Mouse (Mus musculus) limb, embryonic 12.5 days (tissue): ENCODE measurements around the gene Klhl2. TPM values are rescaled to one million over a fixed set of nuclear protein-coding genes. Genes with fewer than 3 reads are reported as not detected.

Experiments
- ATAC-seq: fragments of 200-750 bp; cut with Nextera tagmentation; 2 replicates; pipeline ENCODE4 v1.8.0; 2017; ENCODE audit warnings: low read depth, moderate TSS enrichment; ENCODE audit not compliant: insufficient number of reproducible peaks, insufficient read depth, low FRiP score, low TSS enrichment
- H3K27ac ChIP-seq: fragments of 300-500 bp; sonication (generic); 2 replicates; pipeline ENCODE4 v1.5.1; 2016; ENCODE audit warnings: mild to moderate bottlenecking, moderate library complexity
- H3K27me3 ChIP-seq: fragments of 300-500 bp; sonication (generic); 2 replicates; pipeline ENCODE4 v1.6.1; 2016; ENCODE audit warnings: mild to moderate bottlenecking, moderate library complexity
- H3K36me3 ChIP-seq: fragments of 300-500 bp; sonication (generic); 2 replicates; pipeline ENCODE4 v1.6.1; 2016; ENCODE audit warnings: mild to moderate bottlenecking, moderate library complexity
- H3K4me1 ChIP-seq: fragments of 300-500 bp; sonication (generic); replicated peaks from 2 replicates; pipeline ENCODE4 v1.6.1; 2016
- H3K4me2 ChIP-seq: fragments of 300-500 bp; sonication (generic); 2 replicates; pipeline ENCODE4 v1.6.1; 2016; ENCODE audit warnings: mild to moderate bottlenecking, moderate library complexity
- H3K4me3 ChIP-seq: fragments of 300-500 bp; sonication (generic); replicated peaks from 2 replicates; pipeline ENCODE4 v1.5.1; 2016; ENCODE audit warnings: mild to moderate bottlenecking
- H3K9ac ChIP-seq: fragments of 300-500 bp; sonication (generic); replicated peaks from 2 replicates; pipeline ENCODE4 v1.6.1; 2016; ENCODE audit warnings: mild to moderate bottlenecking, moderate library complexity
- H3K9me3 ChIP-seq: fragments of 300-500 bp; sonication (generic); 2 replicates; pipeline ENCODE4 v1.6.1; 2016; ENCODE audit warnings: mild to moderate bottlenecking, moderate library complexity
- WGBS: fragments of 180-500 bp; shearing (Covaris S2); methylation state at CpG from one replicate; pipeline ENCODE4 v1.1.7; 2016; 5-methylcytosine and 5-hydroxymethylcytosine counted together
- polyA plus RNA-seq: library from polyadenylated mRNA; unstranded; fragments of >200 nt; fragmentation: Nextera tagmentation; extraction: Ambion mirVana; gene quantifications from 2 replicates; pipeline ENCODE4 v1.2.1, GENCODE M21; 2016

Gene Klhl2
- polyA plus RNA-seq, 1 experiment from 2014 or later, result 13.3 TPM

DNA sequence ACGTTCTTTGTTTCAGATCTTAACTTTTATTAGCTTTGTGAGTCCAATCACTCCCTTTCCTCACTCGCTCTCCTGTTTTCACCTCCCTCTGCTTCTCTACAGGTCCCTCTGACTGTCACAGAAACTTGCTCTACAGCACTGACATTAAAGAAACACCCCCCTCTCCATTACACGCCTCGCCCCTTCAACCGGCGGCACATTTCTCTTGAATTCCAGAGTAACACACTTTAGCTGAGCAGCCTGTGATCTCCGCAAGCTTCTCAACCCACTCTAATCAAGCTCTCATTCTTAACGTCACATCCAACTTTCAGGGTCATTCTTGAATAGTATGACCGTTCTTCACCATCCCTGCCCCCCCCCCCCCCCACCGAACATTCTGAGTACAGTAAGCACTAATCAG, 52.1 kb downstream of the Klhl2 start:
- Histone ChIP-seq H3K27me3 (no peaks in the 10 kb centered on the region), H3K4me1 (no peaks in the 10 kb centered on the region), H3K4me3 (no peak overlapping the region), H3K4me2 (no peak overlapping the region), H3K9ac (no peak overlapping the region), H3K9me3 (no peaks in the 10 kb centered on the region), H3K27ac (no peak overlapping the region), H3K36me3 (no peaks in the 10 kb centered on the region)
- ATAC-seq, result no peak
- WGBS, result 87% methylated on average over 10 of the region's 10 CpGs

DNA sequence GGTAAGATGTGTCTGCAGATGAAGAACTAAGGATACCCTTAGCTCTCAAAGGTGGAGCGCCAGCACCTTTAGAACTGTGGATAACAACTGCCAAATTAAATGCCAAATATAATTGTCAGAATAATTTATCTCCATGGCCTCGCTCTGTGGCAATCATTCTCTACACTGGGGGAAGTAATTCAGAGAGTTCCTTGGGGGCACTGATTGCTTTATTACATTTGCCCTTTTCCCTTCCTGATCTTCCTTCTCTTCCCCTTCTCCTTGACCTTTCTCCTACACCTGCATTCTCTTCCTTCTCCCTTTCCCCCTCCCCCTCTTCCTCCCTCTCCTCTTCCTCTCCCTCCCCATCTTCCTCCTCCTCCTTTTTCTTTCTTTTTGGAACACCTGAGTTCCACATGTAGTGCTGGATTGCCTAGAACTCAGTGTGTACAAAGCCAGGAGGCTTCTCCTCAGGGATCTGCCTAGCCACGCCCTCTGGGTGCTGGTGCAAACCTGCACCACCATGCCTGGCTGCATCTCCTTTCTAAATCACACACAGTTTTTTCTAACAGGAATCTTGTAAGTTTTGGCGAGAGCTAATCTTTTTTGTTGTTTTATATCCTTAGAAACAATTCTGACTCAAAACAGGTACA, 58.5 kb downstream of the Klhl2 start:
- peaks cover 6% of the 10 kb centered on the region; the same call in 1 of the 2 replicates for H3K4me1 ChIP-seq
- no peaks in the 10 kb centered on the region for H3K36me3 ChIP-seq
- H3K4me2 ChIP-seq, result no peak overlapping the region
- H3K27me3 ChIP-seq, result no peaks in the 10 kb centered on the region
- H3K9me3 ChIP-seq, result no peaks in the 10 kb centered on the region
- WGBS, result 82% methylated on average over 4 of the region's 4 CpGs
- H3K27ac ChIP-seq, result no peak overlapping the region
- H3K9ac ChIP-seq, result no peak overlapping the region
- no peak for ATAC-seq
- no peak overlapping the region for H3K4me3 ChIP-seq

DNA sequence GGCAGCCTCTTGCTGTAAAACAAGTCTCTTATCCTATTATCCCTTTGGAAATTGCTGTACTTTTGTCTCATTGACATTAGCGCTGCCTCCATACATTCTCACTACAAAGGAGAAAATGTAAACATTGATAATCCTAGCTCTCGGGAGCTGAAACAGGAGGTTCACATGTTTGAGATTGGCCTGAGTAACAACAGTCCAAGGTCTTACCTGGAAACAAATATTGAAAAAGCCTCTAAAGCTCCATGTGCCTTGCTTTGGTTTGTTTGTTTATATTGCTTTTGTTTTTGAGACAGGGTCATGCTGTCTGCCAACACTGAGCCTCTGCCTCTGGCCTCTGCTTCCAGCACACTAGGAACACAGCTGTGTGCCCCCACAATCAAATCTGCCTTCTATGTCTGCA, 59.4 kb downstream of the Klhl2 start:
- no peak overlapping the region for H3K9ac ChIP-seq
- H3K4me1 ChIP-seq, result peaks cover 6% of the 10 kb centered on the region; the same call in 1 of the 2 replicates
- H3K36me3 ChIP-seq, result no peaks in the 10 kb centered on the region
- 63% methylated on average over 2 of the region's 2 CpGs for WGBS
- no peak overlapping the region for H3K4me3 ChIP-seq
- no peak for ATAC-seq
- H3K27ac ChIP-seq, result no peak overlapping the region
- no peaks in the 10 kb centered on the region for H3K27me3 ChIP-seq
- no peaks in the 10 kb centered on the region for H3K9me3 ChIP-seq
- H3K4me2 ChIP-seq, result no peak overlapping the region

DNA sequence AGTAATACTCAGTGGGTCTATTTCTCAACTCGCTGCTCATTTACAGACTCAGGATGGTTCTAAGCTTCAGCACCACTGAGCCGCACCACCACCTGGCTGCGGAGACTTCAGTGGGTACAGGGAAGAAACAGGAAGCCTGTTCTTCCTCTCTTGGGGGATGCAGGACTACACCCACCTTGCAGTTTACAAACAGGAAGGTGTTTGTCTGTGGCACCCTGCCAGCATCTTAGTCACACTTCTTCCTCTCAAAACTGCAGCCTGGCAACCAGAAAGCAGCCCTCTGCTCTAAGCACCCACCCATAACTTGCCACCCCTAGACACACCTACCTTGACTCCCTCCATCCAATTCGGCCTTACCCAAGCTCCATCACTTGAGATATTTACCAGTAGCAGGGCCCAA, 61.1 kb downstream of the Klhl2 start:
- 91% methylated on average over 4 of the region's 4 CpGs for WGBS
- Histone ChIP-seq H3K4me3 (no peak overlapping the region), H3K4me2 (no peak overlapping the region), H3K27ac (no peak overlapping the region), H3K27me3 (no peaks in the 10 kb centered on the region), H3K9me3 (no peaks in the 10 kb centered on the region), H3K36me3 (no peaks in the 10 kb centered on the region), H3K4me1 (peaks cover 6% of the 10 kb centered on the region; the same call in 1 of the 2 replicates), H3K9ac (no peak overlapping the region)
- ATAC-seq, result no peak

DNA sequence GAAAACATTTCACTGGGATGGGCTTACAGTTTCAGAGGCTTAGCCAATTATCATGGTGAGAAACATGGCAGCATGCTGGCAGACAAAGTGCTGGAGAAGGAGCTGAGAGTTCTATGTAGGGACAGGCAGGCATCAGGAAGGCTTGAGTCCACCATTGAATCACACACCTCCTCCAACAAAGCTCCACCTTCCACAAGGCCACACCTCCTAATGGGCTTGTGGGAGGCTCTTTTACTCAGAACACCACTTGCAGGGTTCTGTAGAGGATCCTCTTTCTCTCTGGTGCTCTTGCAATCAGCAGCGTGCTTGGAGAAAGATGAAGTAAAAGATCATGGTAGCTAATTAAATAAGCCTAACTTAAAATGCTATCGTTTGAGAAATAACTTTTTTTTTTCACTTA, 63.0 kb downstream of the Klhl2 start:
- no peaks in the 10 kb centered on the region for H3K27me3 ChIP-seq
- H3K4me2 ChIP-seq, result no peak overlapping the region
- no peaks in the 10 kb centered on the region for H3K36me3 ChIP-seq
- H3K27ac ChIP-seq, result no peak overlapping the region
- H3K9me3 ChIP-seq, result no peaks in the 10 kb centered on the region
- H3K4me3 ChIP-seq, result no peak overlapping the region
- WGBS, result 89% methylated on average over 2 of the region's 2 CpGs
- no peak overlapping the region for H3K9ac ChIP-seq
- no peak for ATAC-seq
- peaks cover 9% of the 10 kb centered on the region; the same call in 1 of the 2 replicates for H3K4me1 ChIP-seq

DNA sequence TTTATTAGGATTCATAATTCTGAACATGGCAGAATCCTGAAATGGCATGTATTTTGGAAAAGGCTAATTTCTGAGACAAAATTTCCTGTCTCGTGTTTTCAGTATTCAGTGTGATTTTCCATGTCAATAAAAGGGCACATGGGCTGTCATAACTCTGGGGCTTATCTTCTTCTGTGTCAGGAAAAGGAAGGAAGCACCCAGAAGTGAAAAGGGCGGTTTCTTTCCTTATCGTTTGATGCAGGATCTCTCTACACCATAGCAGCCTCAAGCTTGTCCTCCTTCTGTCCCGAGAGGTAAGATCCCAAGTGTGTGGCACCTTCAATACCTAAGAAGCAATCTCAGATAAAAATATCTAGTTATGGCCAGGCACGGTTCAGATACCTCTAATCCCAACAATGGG, 65.6 kb downstream of the Klhl2 start:
- no peak overlapping the region for H3K4me2 ChIP-seq
- peaks cover 6% of the 10 kb centered on the region; the same call in 1 of the 2 replicates for H3K4me1 ChIP-seq
- H3K36me3 ChIP-seq, result 0 out of 2 replicates have a peak, but pooled peaks cover 6% of the 10 kb centered on the region
- no peak overlapping the region for H3K4me3 ChIP-seq
- no peak for ATAC-seq
- 89% methylated on average over 5 of the region's 5 CpGs for WGBS
- no peak overlapping the region for H3K27ac ChIP-seq
- H3K9ac ChIP-seq, result no peak overlapping the region
- no peaks in the 10 kb centered on the region for H3K27me3 ChIP-seq
- no peaks in the 10 kb centered on the region for H3K9me3 ChIP-seq

DNA sequence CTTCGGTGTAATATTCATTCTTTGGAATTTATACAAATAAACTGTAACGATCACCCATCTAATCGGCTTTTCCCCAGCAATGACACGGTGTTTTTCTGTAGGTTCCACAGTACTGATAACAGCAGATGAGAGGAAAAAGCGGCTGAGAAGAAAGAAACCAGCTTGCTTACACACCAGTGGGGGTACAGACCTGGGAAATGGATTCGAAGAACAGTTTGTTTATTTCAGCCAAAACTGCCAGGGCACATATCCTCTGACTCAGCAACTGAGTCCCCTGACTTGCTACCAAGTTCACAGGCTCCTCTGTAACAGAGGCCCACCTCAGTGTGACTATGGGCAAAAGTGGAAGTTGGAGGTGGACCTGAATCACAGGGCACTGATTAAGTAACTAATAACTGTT, 67.9 kb downstream of the Klhl2 start:
- peaks cover 12% of the 10 kb centered on the region; the same call in 1 of the 2 replicates for H3K36me3 ChIP-seq
- H3K4me2 ChIP-seq, result no peak overlapping the region
- WGBS, result 87% methylated on average over 6 of the region's 6 CpGs
- H3K9ac ChIP-seq, result no peak overlapping the region
- H3K27ac ChIP-seq, result no peak overlapping the region
- no peaks in the 10 kb centered on the region for H3K27me3 ChIP-seq
- H3K4me3 ChIP-seq, result no peak overlapping the region
- no peaks in the 10 kb centered on the region for H3K9me3 ChIP-seq
- 0 out of 2 replicates have a peak, but pooled peaks cover 3% of the 10 kb centered on the region for H3K4me1 ChIP-seq
- no peak for ATAC-seq

DNA sequence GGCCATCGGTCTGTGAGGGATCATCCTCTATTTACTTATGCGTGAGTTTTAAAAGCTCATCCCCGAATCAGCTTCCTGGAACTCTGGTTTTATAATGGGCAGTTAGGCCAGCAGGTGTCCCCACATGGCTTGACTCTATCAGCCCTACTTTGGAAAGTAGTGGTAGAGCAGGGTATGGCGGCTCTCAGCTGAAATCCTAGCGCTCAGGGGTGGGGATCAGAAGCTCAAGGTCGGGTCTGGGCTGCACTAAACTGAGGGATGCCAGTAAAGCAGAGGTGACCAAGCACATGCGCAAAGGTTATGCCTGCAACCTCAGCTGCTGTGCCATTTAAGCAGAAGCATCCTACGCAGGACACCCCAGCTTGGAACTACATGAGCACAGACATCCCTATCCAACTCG, 71.9 kb downstream of the Klhl2 start:
- 72% methylated on average over 9 of the region's 9 CpGs for WGBS
- Histone ChIP-seq H3K4me3 (no peak overlapping the region), H3K4me1 (0 out of 2 replicates have a peak, but pooled peaks cover 3% of the 10 kb centered on the region), H3K9ac (no peak overlapping the region), H3K4me2 (no peak overlapping the region), H3K9me3 (no peaks in the 10 kb centered on the region), H3K27ac (no peak overlapping the region), H3K36me3 (peaks cover 12% of the 10 kb centered on the region; the same call in 1 of the 2 replicates), H3K27me3 (no peaks in the 10 kb centered on the region)
- no peak for ATAC-seq

DNA sequence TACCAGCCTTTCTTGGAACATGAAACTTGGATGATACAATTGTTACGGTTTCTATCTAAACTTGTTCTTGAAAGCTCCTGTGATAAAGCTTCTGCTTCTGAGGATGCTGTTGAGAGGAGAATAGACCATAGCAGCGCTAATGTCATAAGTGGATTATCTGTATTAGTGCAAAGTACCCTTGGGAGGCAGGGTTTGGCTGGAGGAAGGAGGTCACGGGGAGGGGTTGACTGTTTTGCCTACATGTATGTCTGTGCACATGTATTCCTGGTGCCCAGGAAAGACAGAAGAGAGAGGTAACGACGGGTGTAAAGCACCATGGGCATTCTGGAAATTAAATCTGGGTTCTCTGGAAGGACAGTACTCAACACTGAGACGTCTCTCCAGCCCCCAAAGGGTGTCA, 75.7 kb downstream of the Klhl2 start:
- Histone ChIP-seq H3K36me3 (peaks cover 9% of the 10 kb centered on the region; the same call in 1 of the 2 replicates), H3K9ac (no peak overlapping the region), H3K27ac (no peak overlapping the region), H3K27me3 (no peaks in the 10 kb centered on the region), H3K4me1 (no peaks in the 10 kb centered on the region), H3K4me3 (no peak overlapping the region), H3K9me3 (no peaks in the 10 kb centered on the region), H3K4me2 (no peak overlapping the region)
- no peak for ATAC-seq
- WGBS, result 92% methylated on average over 6 of the region's 6 CpGs

DNA sequence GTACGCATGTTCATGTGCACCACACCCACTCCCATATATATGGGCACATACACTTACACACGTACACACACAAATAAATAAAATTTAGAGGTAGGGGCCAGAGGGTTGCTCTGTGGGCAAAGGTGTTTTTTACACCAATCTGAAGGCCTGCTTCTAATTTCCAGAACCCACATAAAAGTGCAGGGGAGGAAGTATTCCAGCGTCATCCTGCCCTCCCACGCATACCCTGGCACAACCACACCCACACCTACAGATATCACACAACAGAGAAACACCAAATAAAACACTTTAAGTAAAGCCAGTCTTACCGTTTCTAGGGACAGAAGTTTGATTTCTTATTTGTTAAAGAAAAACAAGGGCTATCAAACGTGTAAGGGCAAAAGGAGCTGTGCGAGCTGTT, 79.0 kb downstream of the Klhl2 start:
- Histone ChIP-seq H3K4me2 (no peak overlapping the region), H3K9ac (no peak overlapping the region), H3K27ac (no peak overlapping the region), H3K4me3 (no peak overlapping the region), H3K9me3 (no peaks in the 10 kb centered on the region), H3K36me3 (peaks cover 9% of the 10 kb centered on the region; the same call in 1 of the 2 replicates), H3K4me1 (no peaks in the 10 kb centered on the region), H3K27me3 (no peaks in the 10 kb centered on the region)
- 75% methylated on average over 7 of the region's 7 CpGs for WGBS
- no peak for ATAC-seq

DNA sequence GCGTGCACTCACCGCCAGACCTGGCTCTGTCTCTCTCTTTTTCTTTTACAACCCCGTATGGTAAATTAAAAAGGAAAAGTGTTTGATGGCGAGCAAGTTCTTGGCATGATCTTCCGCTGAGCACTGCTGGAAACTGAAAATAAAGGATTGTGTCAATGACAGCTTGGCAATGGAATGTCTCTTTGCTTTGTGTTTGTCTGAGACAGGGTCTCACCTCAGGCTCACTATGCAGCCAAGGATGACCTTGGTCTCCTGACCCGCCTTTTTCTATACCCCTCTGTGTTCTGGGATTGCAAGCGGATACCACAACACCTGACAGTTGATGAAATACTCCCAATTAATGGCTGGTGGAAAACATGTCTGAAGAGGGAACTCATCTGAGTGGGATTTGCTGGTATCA, 80.2 kb downstream of the Klhl2 start:
- Histone ChIP-seq H3K4me2 (no peak overlapping the region), H3K27me3 (no peaks in the 10 kb centered on the region), H3K4me1 (no peaks in the 10 kb centered on the region), H3K36me3 (peaks cover 9% of the 10 kb centered on the region; the same call in 1 of the 2 replicates), H3K4me3 (no peak overlapping the region), H3K9ac (no peak overlapping the region), H3K27ac (no peak overlapping the region), H3K9me3 (no peaks in the 10 kb centered on the region)
- WGBS, result 88% methylated on average over 7 of the region's 7 CpGs
- ATAC-seq, result no peak

DNA sequence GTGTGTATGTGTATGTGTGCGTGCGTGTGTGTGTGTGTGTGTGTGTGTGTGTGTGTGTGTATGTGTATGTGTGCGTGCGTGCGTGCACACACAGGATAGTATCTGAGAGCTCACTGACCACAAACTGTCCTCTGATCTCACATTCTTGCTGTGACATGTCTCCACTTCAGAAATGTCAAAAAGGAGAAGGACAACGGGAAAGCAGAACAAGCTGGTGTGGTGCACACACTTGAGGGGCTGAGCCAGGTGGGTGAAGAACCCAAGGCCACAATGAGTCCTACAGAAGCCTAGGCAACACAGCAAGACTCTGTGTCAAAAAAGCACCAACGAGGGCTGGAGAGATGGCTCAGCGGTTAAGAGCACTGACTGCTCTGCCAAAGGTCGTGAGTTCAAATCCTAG, 81.2 kb downstream of the Klhl2 start:
- no peak overlapping the region for H3K4me3 ChIP-seq
- no peaks in the 10 kb centered on the region for H3K4me1 ChIP-seq
- H3K27me3 ChIP-seq, result no peaks in the 10 kb centered on the region
- WGBS, result 85% methylated on average over 7 of the region's 9 CpGs
- H3K9me3 ChIP-seq, result no peaks in the 10 kb centered on the region
- no peak overlapping the region for H3K9ac ChIP-seq
- H3K27ac ChIP-seq, result no peak overlapping the region
- peaks cover 9% of the 10 kb centered on the region; the same call in 1 of the 2 replicates for H3K36me3 ChIP-seq
- ATAC-seq, result no peak
- no peak overlapping the region for H3K4me2 ChIP-seq
